Comparison of ENCODE assay signal across 8 mouse cellular contexts in the genomic region with DNA sequence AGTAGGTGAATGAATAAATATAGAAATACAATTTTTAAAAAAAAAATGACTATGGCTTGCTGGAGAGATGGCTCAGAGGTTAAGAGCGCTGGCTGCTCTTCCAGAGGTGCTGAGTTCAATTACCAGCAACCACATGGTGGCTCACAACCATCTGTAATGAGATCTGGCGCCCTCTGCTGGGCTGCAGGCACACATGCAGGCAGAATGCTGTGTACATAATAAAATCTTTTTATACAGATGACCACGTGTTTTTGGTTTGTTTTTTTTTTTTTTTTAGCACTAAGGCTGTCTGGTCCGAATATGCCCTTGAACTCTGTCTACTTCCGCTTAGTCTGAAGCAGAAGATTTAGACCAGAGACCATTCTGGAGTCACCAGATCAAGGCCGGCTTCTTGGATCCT.
DNase-seq lines count a peak whose midpoint lies in the region; ATAC-seq and TF ChIP-seq lines count a peak whose summit lies in the region.

No protein-coding gene starts in this region.

- peak; percentile 74 for TF ChIP-seq CTCF in forebrain, postnatal 0 days (IDR thresholded peaks at IDR 0.05; ENCODE audit: low read depth)
- TF ChIP-seq CTCF in hindbrain, postnatal 0 days (IDR thresholded peaks at IDR 0.05; ENCODE audit: low read depth), result peak; percentile 73

- 0 out of 2 replicates have a peak, but pooled peaks cover 4% of the 10 kb centered on the region for H3K4me1 ChIP-seq in forebrain, postnatal 0 days (ENCODE audit: insufficient read depth)
- H3K4me1 ChIP-seq in forebrain, embryonic 13.5 days, result peaks cover 48% of the 10 kb centered on the region
- H3K4me1 ChIP-seq in neural tube, embryonic 15.5 days, result peaks cover 40% of the 10 kb centered on the region
- peaks cover 25% of the 10 kb centered on the region; the same call in 1 of the 2 replicates for H3K4me1 ChIP-seq in hindbrain, postnatal 0 days (ENCODE audit: insufficient read depth, low read length)

- no peak overlapping the region for H3K4me3 ChIP-seq in forebrain, postnatal 0 days (ENCODE audit: low read depth, low read length)
- H3K4me3 ChIP-seq in forebrain, embryonic 13.5 days, result no peak overlapping the region
- H3K4me3 ChIP-seq in neural tube, embryonic 15.5 days (replicated peaks), result no peak overlapping the region
- H3K4me3 ChIP-seq in hindbrain, postnatal 0 days (ENCODE audit: low read length), result no peak overlapping the region

- no peak overlapping the region for H3K27ac ChIP-seq in forebrain, postnatal 0 days (ENCODE audit: low read depth, low read length)
- no peak overlapping the region for H3K27ac ChIP-seq in forebrain, embryonic 13.5 days
- H3K27ac ChIP-seq in neural tube, embryonic 15.5 days (replicated peaks), result no peak overlapping the region
- no peak overlapping the region for H3K27ac ChIP-seq in hindbrain, postnatal 0 days

- no peaks in the 10 kb centered on the region for H3K36me3 ChIP-seq in forebrain, postnatal 0 days (ENCODE audit: insufficient read depth)
- no peaks in the 10 kb centered on the region for H3K36me3 ChIP-seq in forebrain, embryonic 13.5 days (ENCODE audit: poor library complexity, severe bottlenecking)
- H3K36me3 ChIP-seq in neural tube, embryonic 15.5 days, result no peaks in the 10 kb centered on the region
- no peaks in the 10 kb centered on the region for H3K36me3 ChIP-seq in hindbrain, postnatal 0 days (ENCODE audit: insufficient read depth, low read length)

- no peak overlapping the region for H3K4me2 ChIP-seq in forebrain, postnatal 0 days (ENCODE audit: low read depth)
- no peak overlapping the region for H3K4me2 ChIP-seq in forebrain, embryonic 13.5 days
- no peak overlapping the region for H3K4me2 ChIP-seq in neural tube, embryonic 15.5 days
- H3K4me2 ChIP-seq in hindbrain, postnatal 0 days (ENCODE audit: low read depth, low read length), result no peak overlapping the region

- no peaks in the 10 kb centered on the region for H3K27me3 ChIP-seq in forebrain, postnatal 0 days (ENCODE audit: insufficient read depth, low read length)
- no peaks in the 10 kb centered on the region for H3K27me3 ChIP-seq in forebrain, embryonic 13.5 days
- no peaks in the 10 kb centered on the region for H3K27me3 ChIP-seq in neural tube, embryonic 15.5 days (replicated peaks)
- H3K27me3 ChIP-seq in hindbrain, postnatal 0 days (ENCODE audit: insufficient read depth, low read length), result no peaks in the 10 kb centered on the region

- WGBS in forebrain, postnatal 0 days, result 56% methylated on average over 6 of the region's 6 CpGs
- 48% methylated on average over 6 of the region's 6 CpGs for WGBS in forebrain, embryonic 13.5 days
- 55% methylated on average over 6 of the region's 6 CpGs for WGBS in neural tube, embryonic 15.5 days
- WGBS in hindbrain, postnatal 0 days, result 47% methylated on average over 6 of the region's 6 CpGs

- no peak for DNase-seq in forebrain, postnatal 0 days
- DNase-seq in neural tube, embryonic 10.5 days (ENCODE audit: extremely low spot score, low spot score), result peak; percentile 37
- no peak for DNase-seq in hindbrain, postnatal 0 days (ENCODE audit: low spot score)
- peak; percentile 45 to 51 for DNase-seq in thymus, postnatal 36 days
- DNase-seq in heart, adult 8-10 months (ENCODE audit: low spot score), result no peak

- no peaks in the 10 kb centered on the region for H3K9me3 ChIP-seq in forebrain, postnatal 0 days (ENCODE audit: low read length)
- no peaks in the 10 kb centered on the region for H3K9me3 ChIP-seq in forebrain, embryonic 13.5 days (replicated peaks)
- no peaks in the 10 kb centered on the region for H3K9me3 ChIP-seq in neural tube, embryonic 15.5 days (replicated peaks)
- no peaks in the 10 kb centered on the region for H3K9me3 ChIP-seq in hindbrain, postnatal 0 days (ENCODE audit: low read length)

- ATAC-seq in forebrain, postnatal 0 days, result no peak
- ATAC-seq in forebrain, embryonic 13.5 days, result no peak
- ATAC-seq in neural tube, embryonic 15.5 days (ENCODE audit: low FRiP score), result no peak
- ATAC-seq in hindbrain, postnatal 0 days, result no peak
- no peak for ATAC-seq in granulocyte monocyte progenitor cell, adult 5-6 weeks (replicated peaks; ENCODE audit: poor library complexity, severe bottlenecking)

- H3K9ac ChIP-seq in forebrain, postnatal 0 days, result no peak overlapping the region
- no peak overlapping the region for H3K9ac ChIP-seq in forebrain, embryonic 13.5 days
- H3K9ac ChIP-seq in neural tube, embryonic 15.5 days (replicated peaks), result no peak overlapping the region
- H3K9ac ChIP-seq in hindbrain, postnatal 0 days (replicated peaks; ENCODE audit: low read length), result no peak overlapping the region

Comparison
In these comparisons a context has a peak if more than half of its experiments do, and no peak if none do; other contexts are left out.
1. DNase-seq: peak in neural tube, embryonic 10.5 days (single experiment) and thymus, postnatal 36 days (2 of 2); none in forebrain, postnatal 0 days (single experiment), hindbrain, postnatal 0 days (single experiment) and heart, adult 8-10 months (single experiment).